Mouse (Mus musculus) brain, embryonic 14.5 days (tissue): ENCODE measurements around the gene Nr1i3.

Source experiments
- CTCF ChIP-seq: fragments of 200-500 bp; IDR thresholded peaks from 2 replicates; pipeline ENCODE4 v1.5.1; 2012; ENCODE audit warnings: inconsistent platforms, mild to moderate bottlenecking, moderate library complexity, borderline replicate concordance; ENCODE audit not compliant: insufficient read depth, insufficient read length; ENCODE audit errors: extremely low read depth
- POLR2A ChIP-seq: fragments of 200-500 bp; IDR thresholded peaks from 2 replicates; pipeline ENCODE4 v1.6.1; 2012; ENCODE audit warnings: mild to moderate bottlenecking, inconsistent platforms, borderline replicate concordance; ENCODE audit not compliant: poor library complexity, insufficient read depth, insufficient read length, severe bottlenecking; ENCODE audit errors: extremely low read depth

DNA sequence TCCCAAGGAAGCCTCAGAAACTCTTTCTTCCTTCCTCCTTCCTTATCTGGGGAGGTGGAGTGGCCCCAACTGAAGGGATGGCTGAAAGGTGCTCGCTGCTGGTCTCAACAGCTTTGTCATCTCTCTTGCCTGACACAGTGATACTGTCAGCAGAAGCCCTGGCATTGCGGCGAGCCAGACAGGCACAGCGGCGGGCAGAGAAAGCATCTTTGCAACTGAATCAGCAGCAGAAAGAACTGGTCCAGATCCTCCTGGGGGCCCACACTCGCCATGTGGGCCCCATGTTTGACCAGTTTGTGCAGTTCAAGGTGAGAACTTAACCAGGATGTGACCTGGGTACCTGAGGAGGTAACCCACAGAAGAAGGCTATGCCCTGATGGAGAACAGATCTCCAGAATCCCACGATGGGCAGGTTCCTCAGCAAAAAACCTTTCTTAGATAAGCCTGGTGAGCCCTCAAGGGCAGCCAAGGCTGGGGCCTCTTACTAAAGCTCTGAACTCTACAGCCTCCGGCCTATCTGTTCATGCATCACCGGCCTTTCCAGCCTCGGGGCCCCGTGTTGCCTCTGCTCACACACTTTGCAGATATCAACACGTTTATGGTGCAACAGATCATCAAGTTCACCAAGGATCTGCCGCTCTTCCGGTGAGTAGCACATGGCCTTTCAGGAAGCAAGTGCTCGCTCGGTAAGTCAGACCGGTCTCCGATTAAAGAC is 2.6 kb downstream of the Nr1i3 start:
- TF ChIP-seq CTCF (no peak), POLR2A (no peak)
